Mouse (Mus musculus) kidney, postnatal 0 days (tissue): Measurements from ENCODE around the gene Aig1. TPM values are rescaled to one million over a fixed set of nuclear protein-coding genes. Genes with fewer than 3 reads are reported as not detected.

Experiments
- ATAC-seq: fragments of 200-750 bp; cut with Nextera tagmentation; replicated peaks from 2 replicates; pipeline ENCODE4 v1.8.0; 2017; ENCODE audit warnings: low read depth, moderate number of reproducible peaks, moderate TSS enrichment, moderate library complexity; ENCODE audit not compliant: low FRiP score
- DNase-seq: peaks from one replicate; pipeline ENCODE4 v3.0.0-alpha.2; 2016; ENCODE audit warnings: low spot score
- H3K27ac ChIP-seq: fragments of 300-500 bp; sonication (generic); 2 replicates; pipeline ENCODE4 v1.5.1; 2014; ENCODE audit warnings: mild to moderate bottlenecking
- H3K27me3 ChIP-seq: fragments of 300-500 bp; sonication (generic); 2 replicates; pipeline ENCODE4 v1.6.1; 2014; ENCODE audit warnings: low read length, mixed read lengths; ENCODE audit not compliant: insufficient read depth
- H3K36me3 ChIP-seq: fragments of 300-500 bp; sonication (generic); 2 replicates; pipeline ENCODE4 v1.6.1; 2014; ENCODE audit warnings: low read length, mixed read lengths; ENCODE audit not compliant: insufficient read depth
- H3K4me1 ChIP-seq: fragments of 300-500 bp; sonication (generic); replicated peaks from 2 replicates; pipeline ENCODE4 v1.6.1; 2014; ENCODE audit warnings: antibody characterized with exemption, low read length, mixed read lengths; ENCODE audit not compliant: insufficient read depth
- H3K4me2 ChIP-seq: fragments of 300-500 bp; sonication (generic); 2 replicates; pipeline ENCODE4 v1.6.1; 2014; ENCODE audit warnings: mild to moderate bottlenecking, low read length, moderate library complexity, mixed read lengths
- H3K4me3 ChIP-seq: fragments of 300-500 bp; sonication (generic); replicated peaks from 2 replicates; pipeline ENCODE4 v1.5.1; 2014; ENCODE audit warnings: low read depth, low read length
- H3K9ac ChIP-seq: fragments of 300-500 bp; sonication (generic); 2 replicates; pipeline ENCODE4 v1.6.1; 2014; ENCODE audit warnings: low read depth, low read length
- H3K9me3 ChIP-seq: fragments of 300-500 bp; sonication (generic); replicated peaks from 2 replicates; pipeline ENCODE4 v1.6.1; 2016; ENCODE audit warnings: low read length, inconsistent platforms, mixed read lengths
- CTCF ChIP-seq: IDR thresholded peaks from 2 replicates; pipeline ENCODE4 v1.5.1; 2016; ENCODE audit warnings: antibody characterized with exemption, low read depth, mild to moderate bottlenecking, moderate library complexity
- WGBS: fragments of 180-500 bp; shearing (Covaris S2); extraction: QIAGEN DNeasy Blood & Tissue Kit; methylation state at CpG from one replicate; pipeline ENCODE4 v1.1.7; 2014; 5-methylcytosine and 5-hydroxymethylcytosine counted together
- polyA plus RNA-seq: library from polyadenylated mRNA; unstranded; fragments of >200 nt; fragmentation: Nextera tagmentation; extraction: Ambion mirVana; gene quantifications from 2 replicates; pipeline ENCODE4 v1.2.1, GENCODE M21; 2015

The Aig1 gene
- polyA plus RNA-seq, 1 experiment from 2014 or later: 64.1 TPM

DNA sequence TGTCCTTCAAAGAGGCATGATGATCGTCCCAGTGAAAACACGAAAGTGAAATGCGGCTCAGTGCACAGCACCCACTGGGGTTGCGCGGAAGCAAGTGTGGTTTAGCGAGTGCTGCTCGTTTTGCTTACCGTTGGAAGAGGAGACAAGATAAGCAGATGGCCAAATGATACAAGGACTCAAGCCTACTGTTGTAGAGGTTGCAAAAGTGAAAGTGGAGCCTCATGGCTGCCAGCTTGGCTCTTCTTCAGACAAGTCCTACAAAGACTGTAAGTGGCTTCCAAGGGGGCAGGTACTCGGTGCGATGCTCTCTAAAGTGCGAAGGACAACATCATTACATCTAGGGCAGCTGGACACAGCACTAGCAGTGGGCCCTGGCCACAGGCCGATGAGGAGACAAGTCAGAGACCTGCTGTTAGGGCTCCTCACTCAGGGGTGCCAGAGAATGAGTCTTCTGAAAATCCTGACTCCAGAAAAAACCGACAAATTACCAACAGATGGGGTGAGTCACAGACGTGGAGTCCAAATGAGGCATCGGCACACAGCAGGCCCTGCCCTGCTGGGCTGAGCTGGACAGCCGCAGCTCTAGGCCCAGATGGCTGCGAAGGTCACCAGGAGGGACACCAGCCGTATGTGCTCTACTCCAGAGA, 129.2 kb downstream of the Aig1 start:
- Histone ChIP-seq H3K27me3 (no peaks in the 10 kb centered on the region), H3K27ac (no peak overlapping the region), H3K4me3 (no peak overlapping the region), H3K9ac (no peak overlapping the region), H3K36me3 (no peaks in the 10 kb centered on the region), H3K4me2 (no peak overlapping the region), H3K9me3 (no peaks in the 10 kb centered on the region), H3K4me1 (no peaks in the 10 kb centered on the region)
- DNase-seq (no peak), ATAC-seq (no peak)
- 87% methylated on average over 18 of the region's 18 CpGs for WGBS
- TF ChIP-seq CTCF: no peak

DNA sequence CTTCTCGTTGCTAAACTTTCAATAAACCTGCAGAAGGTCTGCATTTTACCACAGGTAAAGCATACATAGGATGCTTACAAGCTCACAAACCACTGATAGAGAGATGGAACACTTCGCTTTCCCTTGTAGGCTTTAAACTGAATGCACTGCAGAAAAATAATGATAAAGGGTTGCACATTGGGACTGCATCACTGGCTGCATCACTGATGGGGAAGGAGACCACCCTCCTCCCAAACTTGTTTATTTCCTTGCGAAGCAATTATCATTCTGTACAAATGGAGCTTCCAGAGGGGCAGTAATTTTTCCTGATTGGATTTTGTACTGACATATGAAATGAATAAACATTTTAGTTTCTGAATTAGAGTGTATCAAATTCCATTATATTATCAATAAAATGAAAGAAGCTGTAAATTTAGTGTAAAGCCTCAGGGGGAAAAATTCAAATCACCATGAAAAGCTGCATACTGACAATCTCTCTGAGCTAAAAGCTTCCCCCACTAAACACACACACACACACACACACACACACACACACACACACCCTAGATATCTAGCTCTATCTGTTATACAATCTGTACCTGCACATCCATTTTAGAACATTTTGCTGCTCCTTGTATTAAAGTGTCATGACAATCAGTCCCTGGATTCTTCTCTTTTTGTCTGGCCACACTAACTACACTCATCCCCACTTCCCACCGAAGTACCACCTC, 138.6 kb downstream of the Aig1 start:
- no peak overlapping the region for H3K27ac ChIP-seq
- ATAC-seq (no peak), DNase-seq (no peak)
- no peak overlapping the region for H3K4me2 ChIP-seq
- TF ChIP-seq CTCF: no peak
- H3K9me3 ChIP-seq: no peaks in the 10 kb centered on the region
- WGBS: 93% methylated on average over 4 of the region's 4 CpGs
- no peaks in the 10 kb centered on the region for H3K36me3 ChIP-seq
- H3K4me3 ChIP-seq: no peak overlapping the region
- no peaks in the 10 kb centered on the region for H3K4me1 ChIP-seq
- H3K9ac ChIP-seq: no peak overlapping the region
- no peaks in the 10 kb centered on the region for H3K27me3 ChIP-seq

DNA sequence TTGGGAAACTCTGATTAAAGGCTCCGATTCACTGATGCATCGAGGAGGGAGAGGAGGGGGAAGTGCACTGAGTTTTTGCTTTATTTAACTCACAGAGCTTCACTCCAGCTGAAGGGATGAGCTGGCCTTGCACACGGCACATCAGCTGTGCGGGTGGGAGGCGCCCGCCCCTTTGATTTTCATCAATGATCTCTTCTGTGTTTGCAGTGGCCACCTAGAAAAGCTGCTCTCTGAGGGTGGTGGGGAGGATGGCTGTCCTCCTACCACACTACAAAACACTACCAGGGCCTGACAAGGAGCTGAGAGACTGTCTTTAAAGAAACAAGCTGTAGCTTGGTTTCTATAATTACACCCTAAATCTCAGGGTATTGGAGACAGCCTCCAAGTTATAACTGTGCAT, 141.1 kb downstream of the Aig1 start:
- Histone ChIP-seq H3K27ac (no peak overlapping the region), H3K36me3 (no peaks in the 10 kb centered on the region), H3K4me3 (no peak overlapping the region), H3K9ac (no peak overlapping the region), H3K9me3 (no peaks in the 10 kb centered on the region), H3K4me2 (no peak overlapping the region), H3K4me1 (no peaks in the 10 kb centered on the region), H3K27me3 (no peaks in the 10 kb centered on the region)
- no peak for ATAC-seq
- no peak for DNase-seq
- WGBS: 50% methylated on average over 6 of the region's 6 CpGs
- no peak for TF ChIP-seq CTCF

DNA sequence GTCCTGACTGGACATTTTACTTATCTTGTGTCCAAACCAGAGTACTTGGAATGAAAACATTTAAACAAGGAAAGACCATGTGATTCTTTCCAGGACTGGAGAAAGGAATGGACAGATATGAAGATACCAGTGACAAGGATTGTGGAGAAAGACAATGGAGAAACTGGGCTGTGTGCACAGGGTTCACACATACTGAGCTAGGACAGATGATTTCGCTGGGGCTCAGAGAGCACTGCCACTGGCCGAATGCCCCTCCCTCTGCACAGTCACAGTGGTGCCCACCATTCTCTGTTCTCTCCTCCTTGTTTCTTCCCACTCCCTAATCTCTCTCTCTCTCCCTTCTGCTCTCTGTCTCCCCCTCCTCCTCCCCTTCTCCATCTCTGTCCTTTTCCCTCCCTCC, 142.6 kb downstream of the Aig1 start:
- WGBS: 80% methylated on average over 2 of the region's 2 CpGs
- Histone ChIP-seq H3K36me3 (no peaks in the 10 kb centered on the region), H3K4me1 (no peaks in the 10 kb centered on the region), H3K4me3 (no peak overlapping the region), H3K4me2 (no peak overlapping the region), H3K27me3 (no peaks in the 10 kb centered on the region), H3K9me3 (no peaks in the 10 kb centered on the region), H3K9ac (no peak overlapping the region), H3K27ac (no peak overlapping the region)
- no peak for DNase-seq
- no peak for TF ChIP-seq CTCF
- ATAC-seq: no peak

DNA sequence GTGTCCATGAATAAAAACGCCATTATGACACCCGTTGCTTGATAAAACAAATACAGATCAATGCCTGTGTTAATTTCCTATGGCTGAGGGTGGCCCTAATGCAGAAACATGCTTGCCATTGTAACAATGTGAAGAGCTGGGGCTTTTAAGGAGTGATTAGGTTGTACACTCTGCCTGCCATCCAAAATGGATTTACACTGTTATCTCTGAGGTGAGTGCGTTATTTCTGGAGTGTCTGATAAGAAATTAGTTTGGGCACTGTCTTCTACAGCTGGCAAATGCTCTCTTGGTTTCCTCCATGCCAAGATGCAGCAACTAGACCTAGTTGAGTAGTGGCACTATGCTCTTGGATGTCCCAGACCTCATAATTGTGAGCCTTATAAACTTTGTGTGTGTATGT, 143.5 kb downstream of the Aig1 start:
- ATAC-seq (no peak), DNase-seq (no peak)
- no peaks in the 10 kb centered on the region for H3K36me3 ChIP-seq
- no peaks in the 10 kb centered on the region for H3K4me1 ChIP-seq
- H3K27me3 ChIP-seq: no peaks in the 10 kb centered on the region
- H3K4me2 ChIP-seq: no peak overlapping the region
- no peak overlapping the region for H3K4me3 ChIP-seq
- H3K9ac ChIP-seq: no peak overlapping the region
- TF ChIP-seq CTCF: no peak
- no peak overlapping the region for H3K27ac ChIP-seq
- no peaks in the 10 kb centered on the region for H3K9me3 ChIP-seq
- 91% methylated on average over 3 of the region's 3 CpGs for WGBS

DNA sequence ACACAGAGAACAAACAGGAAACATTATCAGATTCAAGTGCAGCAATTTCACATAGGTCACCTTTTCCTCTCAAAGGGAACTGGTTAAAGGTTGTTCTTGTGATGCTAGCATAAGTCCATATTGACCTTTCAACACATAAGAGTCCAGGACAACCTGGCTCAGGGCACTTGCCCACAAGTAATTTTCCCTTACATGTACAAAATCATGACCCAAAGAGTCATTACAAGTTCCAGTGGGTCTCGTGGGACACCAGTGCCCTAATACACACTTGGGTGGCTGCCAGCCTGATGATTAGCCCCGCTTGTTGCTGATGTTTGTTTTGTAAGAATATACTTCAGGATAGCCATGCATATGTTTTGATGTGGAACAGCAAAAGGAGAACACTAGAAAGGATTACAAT, 152.6 kb downstream of the Aig1 start:
- no peak for TF ChIP-seq CTCF
- no peaks in the 10 kb centered on the region for H3K9me3 ChIP-seq
- DNase-seq (no peak), ATAC-seq (peak; percentile 43)
- WGBS: 20% methylated on average over 2 of the region's 2 CpGs
- H3K27me3 ChIP-seq: no peaks in the 10 kb centered on the region
- H3K36me3 ChIP-seq: no peaks in the 10 kb centered on the region
- H3K4me3 ChIP-seq: no peak overlapping the region
- H3K4me1 ChIP-seq: peaks cover 9% of the 10 kb centered on the region
- no peak overlapping the region for H3K9ac ChIP-seq
- H3K4me2 ChIP-seq: no peak overlapping the region
- H3K27ac ChIP-seq: no peak overlapping the region; the same call in 1 of the 2 replicates

DNA sequence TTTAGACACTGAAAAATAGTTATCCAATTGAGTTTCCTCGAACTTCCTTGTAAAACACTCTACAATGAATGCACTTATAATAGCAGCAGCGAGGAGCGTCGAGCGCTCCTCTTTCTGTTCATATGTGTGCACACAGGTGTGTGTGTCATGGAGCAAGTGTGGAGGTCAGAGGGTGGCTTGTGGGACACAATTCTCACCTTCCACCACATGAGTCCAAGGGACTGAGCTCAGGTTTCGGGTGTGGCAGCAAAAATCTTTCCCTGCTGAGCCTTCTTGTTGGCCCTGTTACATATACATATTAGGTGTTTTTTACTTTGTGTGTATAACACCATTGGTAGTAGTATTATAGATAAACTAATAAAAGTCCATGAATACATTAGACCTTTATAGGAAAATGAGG, 153.2 kb downstream of the Aig1 start:
- ATAC-seq (no peak), DNase-seq (no peak)
- H3K27me3 ChIP-seq: no peaks in the 10 kb centered on the region
- H3K4me3 ChIP-seq: no peak overlapping the region
- H3K36me3 ChIP-seq: no peaks in the 10 kb centered on the region
- 79% methylated on average over 6 of the region's 6 CpGs for WGBS
- H3K27ac ChIP-seq: no peak overlapping the region
- H3K9ac ChIP-seq: no peak overlapping the region
- no peaks in the 10 kb centered on the region for H3K9me3 ChIP-seq
- peaks cover 9% of the 10 kb centered on the region for H3K4me1 ChIP-seq
- no peak overlapping the region for H3K4me2 ChIP-seq
- no peak for TF ChIP-seq CTCF
